Mouse (Mus musculus): ENCODE measurements around the gene Erap1. TPM values are rescaled to one million over a fixed set of nuclear protein-coding genes. Genes with fewer than 3 reads are reported as not detected.
"Not testable (repeated sequence)": the region's sequence is repeated elsewhere in the genome, so short reads cannot be mapped to it uniquely, and the experiment has no call there.

Erap1 gene
- polyA plus RNA-seq, 1 experiment from 2014 or later: 16.8 TPM

DNA sequence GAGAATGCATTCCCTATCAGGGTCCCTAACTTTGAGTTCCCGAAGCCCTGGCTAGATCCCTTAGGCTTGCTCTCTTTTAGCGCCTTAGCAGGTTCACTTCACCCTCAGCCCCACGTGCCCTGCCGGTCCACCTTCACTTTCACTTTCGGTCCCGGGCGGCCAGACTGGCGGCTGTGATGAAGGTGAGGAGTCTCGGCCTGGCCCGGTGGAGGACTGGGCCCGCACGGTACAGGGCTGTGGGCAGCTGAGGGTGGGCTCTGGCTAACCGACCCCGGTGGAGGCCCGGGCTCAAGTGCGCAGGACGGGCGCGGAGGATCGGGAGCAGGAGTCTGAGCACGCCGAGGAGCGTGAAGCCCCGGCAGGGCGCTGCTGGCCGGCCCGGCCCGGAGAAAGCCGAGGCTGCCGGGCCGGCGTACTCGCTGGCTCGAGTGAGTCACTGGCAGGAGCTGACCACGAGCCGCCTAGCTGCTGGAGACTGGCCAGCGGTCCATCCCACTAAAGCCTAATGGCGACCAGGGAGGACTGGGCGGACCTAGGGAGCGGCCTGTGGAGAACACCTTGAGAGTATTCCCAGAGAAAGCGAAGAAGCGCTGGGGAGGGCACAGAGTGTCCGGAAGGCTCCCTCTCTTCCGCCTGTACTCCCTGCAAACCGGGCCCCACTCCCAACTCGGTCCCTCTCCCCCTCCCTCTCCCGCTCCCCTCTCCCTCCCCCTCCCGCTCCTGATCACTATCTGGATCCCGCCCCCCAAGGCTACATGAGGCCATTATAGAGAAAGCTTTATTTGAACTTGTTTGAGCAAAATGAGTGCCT lies 549 bp downstream of the Erap1 start:
- under 1% methylated on average over 48 of the region's 49 CpGs for WGBS
- Histone ChIP-seq H3K9me3 (ENCODE audit: control insufficient read depth, low read length) (no peaks in the 10 kb centered on the region), H3K4me1 (ENCODE audit: control insufficient read depth, insufficient read depth, low read length) (no peaks in the 10 kb centered on the region), H3K27ac (ENCODE audit: low read depth, low read length) (peak overlapping the region; percentile 94), H3K27me3 (ENCODE audit: control insufficient read depth, insufficient read depth, low read length) (no peaks in the 10 kb centered on the region), H3K4me3 (ENCODE audit: low read length) (peak overlapping the region; percentile 83), H3K9ac (ENCODE audit: low read depth, low read length) (peak overlapping the region; percentile 94), H3K36me3 (ENCODE audit: control insufficient read depth, insufficient read depth, low read length) (no peaks in the 10 kb centered on the region), H3K4me2 (replicated peaks; ENCODE audit: low read depth, low read length) (peak overlapping the region; percentile 58)
- peak; percentile 95 for ATAC-seq (ENCODE audit: low FRiP score, low TSS enrichment)

DNA sequence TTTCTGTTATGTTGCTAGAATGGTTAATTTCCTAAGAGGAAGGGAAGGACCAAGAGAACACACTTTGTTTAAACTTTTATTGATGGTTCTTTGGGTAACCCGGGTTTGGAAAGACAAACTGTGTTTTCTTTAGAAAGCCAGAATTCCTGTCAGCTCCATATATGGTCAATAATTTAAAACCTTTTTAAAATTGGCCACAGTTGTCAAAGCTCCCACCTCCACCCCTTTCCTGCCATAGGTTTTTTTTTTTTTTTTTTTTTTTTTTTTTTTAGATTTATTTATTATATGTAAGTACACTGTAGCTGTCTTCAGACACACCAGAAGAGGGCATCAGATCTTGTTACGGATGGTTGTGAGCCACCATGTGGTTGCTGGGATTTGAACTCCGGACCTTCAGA lies 1.2 kb downstream of the Erap1 start:
- not testable (repeated sequence) for H3K4me1 ChIP-seq (ENCODE audit: control insufficient read depth, insufficient read depth, low read length); H3K36me3 ChIP-seq (ENCODE audit: control insufficient read depth, insufficient read depth, low read length); ATAC-seq (ENCODE audit: low FRiP score, low TSS enrichment); H3K27ac ChIP-seq (ENCODE audit: low read depth, low read length); H3K27me3 ChIP-seq (ENCODE audit: control insufficient read depth, insufficient read depth, low read length); H3K9ac ChIP-seq (ENCODE audit: low read depth, low read length); H3K9me3 ChIP-seq (ENCODE audit: control insufficient read depth, low read length)
- Histone ChIP-seq H3K4me2 (replicated peaks; ENCODE audit: low read depth, low read length) (peak overlapping the region; percentile 58), H3K4me3 (ENCODE audit: low read length) (peak overlapping the region; percentile 83)
- 54% methylated on average over 3 of the region's 3 CpGs for WGBS

DNA sequence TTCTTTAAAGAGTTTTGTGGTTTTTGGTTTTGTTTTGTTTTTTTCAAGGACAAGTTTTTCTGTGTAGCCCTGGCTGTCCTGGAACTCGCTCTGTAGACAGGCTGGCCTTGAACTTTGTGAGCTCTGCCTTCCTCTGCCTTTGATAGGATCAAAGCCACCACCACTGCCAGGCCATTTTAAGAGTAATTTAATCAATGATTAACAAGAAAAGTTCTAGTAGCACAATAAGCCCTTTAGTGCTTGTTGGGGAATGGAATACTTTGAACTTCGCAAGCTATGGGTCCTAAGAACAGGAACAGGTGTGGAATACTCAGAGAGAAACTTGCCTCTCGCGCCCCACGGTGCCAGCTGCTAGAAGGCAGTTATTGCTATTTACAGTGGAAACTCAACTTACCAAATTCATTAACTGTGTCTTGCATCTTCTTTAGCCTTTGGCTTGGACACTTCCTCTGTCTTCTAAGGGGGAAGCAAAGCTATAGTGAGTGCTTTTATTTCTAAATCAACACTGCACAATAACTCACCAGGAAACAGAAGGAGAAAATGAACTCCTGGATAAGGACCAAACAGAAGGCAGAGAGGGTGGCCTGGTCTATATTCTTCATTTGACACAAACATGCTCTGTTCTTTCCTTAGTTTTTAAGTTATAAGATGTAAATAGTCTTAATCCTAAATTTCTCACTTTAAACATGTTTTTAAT lies 56.3 kb downstream of the Erap1 start:
- ATAC-seq (ENCODE audit: low FRiP score, low TSS enrichment): no peak
- no peaks in the 10 kb centered on the region for H3K4me1 ChIP-seq (ENCODE audit: control insufficient read depth, insufficient read depth, low read length)
- no peak overlapping the region for H3K9ac ChIP-seq (ENCODE audit: low read depth, low read length)
- no peaks in the 10 kb centered on the region for H3K27me3 ChIP-seq (ENCODE audit: control insufficient read depth, insufficient read depth, low read length)
- H3K36me3 ChIP-seq (ENCODE audit: control insufficient read depth, insufficient read depth, low read length): peaks cover 3% of the 10 kb centered on the region; the same call in 1 of the 2 replicates
- 79% methylated on average over 5 of the region's 5 CpGs for WGBS
- no peak overlapping the region for H3K27ac ChIP-seq (ENCODE audit: low read depth, low read length)
- H3K4me3 ChIP-seq (ENCODE audit: low read length): no peak overlapping the region
- no peaks in the 10 kb centered on the region for H3K9me3 ChIP-seq (ENCODE audit: control insufficient read depth, low read length)
- H3K4me2 ChIP-seq (replicated peaks; ENCODE audit: low read depth, low read length): no peak overlapping the region

DNA sequence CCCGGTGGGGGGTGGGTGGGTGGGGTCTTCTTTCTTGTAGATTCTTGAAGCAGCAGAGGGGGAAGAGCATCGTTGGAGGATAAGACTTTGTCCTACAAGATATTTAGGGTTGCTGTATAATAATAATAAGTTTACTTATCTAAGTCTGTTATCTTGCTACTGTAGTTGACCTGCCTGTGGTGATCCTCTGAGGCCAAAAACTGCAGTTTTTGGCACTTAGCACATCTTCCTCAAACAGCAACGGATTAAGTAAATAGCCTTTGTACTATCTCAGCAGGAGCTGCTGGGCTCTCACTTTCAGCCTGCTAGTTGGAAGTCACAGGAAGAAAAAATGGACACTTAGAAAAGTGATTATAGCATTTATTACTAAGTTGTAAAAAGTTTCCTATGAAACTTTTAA lies 56.9 kb downstream of the Erap1 start:
- no peak overlapping the region for H3K4me3 ChIP-seq (ENCODE audit: low read length)
- 66% methylated on average over 3 of the region's 3 CpGs for WGBS

DNA sequence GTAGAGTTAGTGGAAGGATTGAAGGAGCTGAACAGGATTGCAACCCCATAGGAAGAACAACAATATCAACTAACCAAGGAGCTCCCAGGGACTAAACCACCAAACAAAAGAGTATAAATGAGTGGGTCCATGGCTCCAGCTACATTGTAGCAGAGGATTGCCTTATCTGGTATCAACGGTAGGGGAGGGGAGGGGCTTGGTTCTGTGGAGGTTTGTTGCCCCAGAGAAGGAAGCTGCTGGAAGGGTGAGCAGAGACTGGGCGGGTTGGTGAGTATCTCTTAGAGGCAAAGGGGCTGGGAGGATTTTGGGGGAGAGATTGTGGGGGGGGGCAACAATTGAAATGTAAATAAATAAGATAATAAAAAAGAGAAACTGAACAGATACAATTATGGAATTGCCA lies 79.6 kb downstream of the Erap1 start:
- H3K9me3 ChIP-seq (ENCODE audit: control insufficient read depth, low read length): no peaks in the 10 kb centered on the region
- H3K4me3 ChIP-seq (ENCODE audit: low read length): no peak overlapping the region
- H3K36me3 ChIP-seq (ENCODE audit: control insufficient read depth, insufficient read depth, low read length): peaks cover 5% of the 10 kb centered on the region; the same call in 1 of the 2 replicates
- no peaks in the 10 kb centered on the region for H3K27me3 ChIP-seq (ENCODE audit: control insufficient read depth, insufficient read depth, low read length)
- WGBS: 79% methylated on average over 2 of the region's 2 CpGs
- no peak overlapping the region for H3K4me2 ChIP-seq (replicated peaks; ENCODE audit: low read depth, low read length)
- ATAC-seq (ENCODE audit: low FRiP score, low TSS enrichment): no peak
- no peak overlapping the region for H3K9ac ChIP-seq (ENCODE audit: low read depth, low read length)
- no peak overlapping the region for H3K27ac ChIP-seq (ENCODE audit: low read depth, low read length)
- H3K4me1 ChIP-seq (ENCODE audit: control insufficient read depth, insufficient read depth, low read length): no peaks in the 10 kb centered on the region

More for the DNA sequence above, 56.9 kb downstream of the Erap1 start:
- ATAC-seq (ENCODE audit: low FRiP score, low TSS enrichment): no peak
- H3K36me3 ChIP-seq (ENCODE audit: control insufficient read depth, insufficient read depth, low read length): peaks cover 3% of the 10 kb centered on the region; the same call in 1 of the 2 replicates
- H3K27me3 ChIP-seq (ENCODE audit: control insufficient read depth, insufficient read depth, low read length): no peaks in the 10 kb centered on the region
- H3K9ac ChIP-seq (ENCODE audit: low read depth, low read length): no peak overlapping the region
- no peak overlapping the region for H3K4me2 ChIP-seq (replicated peaks; ENCODE audit: low read depth, low read length)
- H3K9me3 ChIP-seq (ENCODE audit: control insufficient read depth, low read length): no peaks in the 10 kb centered on the region
- H3K27ac ChIP-seq (ENCODE audit: low read depth, low read length): no peak overlapping the region
- H3K4me1 ChIP-seq (ENCODE audit: control insufficient read depth, insufficient read depth, low read length): no peaks in the 10 kb centered on the region

DNA sequence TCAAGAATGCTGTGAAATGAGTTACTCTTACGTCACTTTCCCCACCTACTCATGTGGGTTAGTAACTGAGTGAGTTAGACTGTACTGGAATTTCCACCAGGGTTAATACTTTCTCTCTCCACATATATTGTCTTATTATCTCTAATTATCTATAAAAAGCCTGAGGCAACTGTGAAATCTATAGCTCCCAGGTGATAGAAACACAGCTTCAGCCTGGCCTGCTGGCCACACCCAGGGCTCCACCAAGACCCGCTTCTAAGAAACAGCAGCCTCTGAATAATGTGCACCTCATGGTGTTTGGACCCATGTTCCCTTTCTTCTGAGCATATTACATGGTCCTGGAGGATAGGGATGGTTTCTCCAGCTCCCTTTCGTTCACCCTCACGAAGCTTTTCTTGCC lies 94.4 kb downstream of the Erap1 start:
- H3K9me3 ChIP-seq (ENCODE audit: control insufficient read depth, low read length): no peaks in the 10 kb centered on the region
- H3K9ac ChIP-seq (ENCODE audit: low read depth, low read length): no peak overlapping the region

DNA sequence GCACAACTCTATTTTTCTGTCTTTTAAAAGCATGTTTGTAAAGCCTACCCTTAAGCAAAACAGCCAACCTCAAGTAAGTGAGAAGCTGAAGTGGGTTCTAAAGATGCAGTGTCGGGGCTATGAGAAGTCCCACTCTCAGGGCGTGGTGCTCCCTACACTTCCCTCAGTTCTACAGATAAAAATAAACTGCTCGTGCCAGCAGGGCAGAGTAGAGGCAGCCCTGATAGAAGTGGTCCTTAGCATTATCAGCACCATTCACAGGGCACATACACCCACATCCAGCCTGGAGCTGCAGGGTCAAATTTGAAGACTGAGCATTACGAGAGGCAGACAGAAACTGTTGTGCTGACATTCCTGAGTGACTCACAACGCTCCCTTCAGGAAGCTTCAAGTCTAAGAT lies 96.5 kb downstream of the Erap1 start:
- 85% methylated on average over 5 of the region's 5 CpGs for WGBS
- H3K9ac ChIP-seq (ENCODE audit: low read depth, low read length): no peak overlapping the region
- H3K27ac ChIP-seq (ENCODE audit: low read depth, low read length): no peak overlapping the region
- no peak overlapping the region for H3K4me2 ChIP-seq (replicated peaks; ENCODE audit: low read depth, low read length)
- no peak overlapping the region for H3K4me3 ChIP-seq (ENCODE audit: low read length)
- no peak for ATAC-seq (ENCODE audit: low FRiP score, low TSS enrichment)
- no peaks in the 10 kb centered on the region for H3K27me3 ChIP-seq (ENCODE audit: control insufficient read depth, insufficient read depth, low read length)
- no peaks in the 10 kb centered on the region for H3K4me1 ChIP-seq (ENCODE audit: control insufficient read depth, insufficient read depth, low read length)
- no peaks in the 10 kb centered on the region for H3K9me3 ChIP-seq (ENCODE audit: control insufficient read depth, low read length)
- H3K36me3 ChIP-seq (ENCODE audit: control insufficient read depth, insufficient read depth, low read length): peaks cover 9% of the 10 kb centered on the region; the same call in 1 of the 2 replicates

More for the DNA sequence above, 94.4 kb downstream of the Erap1 start:
- no peak overlapping the region for H3K27ac ChIP-seq (ENCODE audit: low read depth, low read length)
- H3K36me3 ChIP-seq (ENCODE audit: control insufficient read depth, insufficient read depth, low read length): peaks cover 9% of the 10 kb centered on the region; the same call in 1 of the 2 replicates
- H3K4me2 ChIP-seq (replicated peaks; ENCODE audit: low read depth, low read length): no peak overlapping the region
- H3K27me3 ChIP-seq (ENCODE audit: control insufficient read depth, insufficient read depth, low read length): no peaks in the 10 kb centered on the region
- WGBS: 95% methylated on average over 4 of the region's 4 CpGs
- no peak overlapping the region for H3K4me3 ChIP-seq (ENCODE audit: low read length)
- no peaks in the 10 kb centered on the region for H3K4me1 ChIP-seq (ENCODE audit: control insufficient read depth, insufficient read depth, low read length)
- no peak for ATAC-seq (ENCODE audit: low FRiP score, low TSS enrichment)

DNA sequence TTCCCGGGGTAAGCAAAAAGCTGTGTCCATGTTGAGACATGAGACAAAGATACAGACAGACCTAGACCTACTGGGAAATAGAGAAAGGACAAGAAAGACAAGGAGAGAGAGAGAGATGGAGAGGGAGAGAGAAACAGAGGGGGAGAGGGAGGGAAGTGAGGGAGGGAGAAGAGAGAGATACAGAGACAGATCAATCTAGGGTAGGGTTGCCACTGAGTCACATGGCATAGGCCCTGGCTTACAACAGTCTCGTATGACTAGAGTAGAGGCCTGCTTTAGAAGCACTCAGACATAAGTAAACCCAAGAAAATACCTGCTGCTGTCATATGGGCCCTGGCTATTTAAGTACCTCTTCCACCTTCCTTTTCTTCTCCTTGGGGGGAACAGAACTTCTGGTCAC lies 97.0 kb downstream of the Erap1 start:
- H3K27me3 ChIP-seq (ENCODE audit: control insufficient read depth, insufficient read depth, low read length): no peaks in the 10 kb centered on the region
- 89% methylated on average over 2 of the region's 2 CpGs for WGBS
- ATAC-seq (ENCODE audit: low FRiP score, low TSS enrichment): no peak
- no peaks in the 10 kb centered on the region for H3K4me1 ChIP-seq (ENCODE audit: control insufficient read depth, insufficient read depth, low read length)
- no peak overlapping the region for H3K9ac ChIP-seq (ENCODE audit: low read depth, low read length)
- no peaks in the 10 kb centered on the region for H3K9me3 ChIP-seq (ENCODE audit: control insufficient read depth, low read length)
- H3K27ac ChIP-seq (ENCODE audit: low read depth, low read length): no peak overlapping the region
- H3K4me2 ChIP-seq (replicated peaks; ENCODE audit: low read depth, low read length): no peak overlapping the region
- no peak overlapping the region for H3K4me3 ChIP-seq (ENCODE audit: low read length)
- peaks cover 9% of the 10 kb centered on the region; the same call in 1 of the 2 replicates for H3K36me3 ChIP-seq (ENCODE audit: control insufficient read depth, insufficient read depth, low read length)
